Mouse (Mus musculus): ENCODE results near the gene Aloxe3. TPM values are rescaled to one million over a fixed set of nuclear protein-coding genes. Genes with fewer than 3 reads are reported as not detected.

The Aloxe3 gene
- polyA plus RNA-seq, 1 experiment from 2014 or later: 0.60 TPM

DNA sequence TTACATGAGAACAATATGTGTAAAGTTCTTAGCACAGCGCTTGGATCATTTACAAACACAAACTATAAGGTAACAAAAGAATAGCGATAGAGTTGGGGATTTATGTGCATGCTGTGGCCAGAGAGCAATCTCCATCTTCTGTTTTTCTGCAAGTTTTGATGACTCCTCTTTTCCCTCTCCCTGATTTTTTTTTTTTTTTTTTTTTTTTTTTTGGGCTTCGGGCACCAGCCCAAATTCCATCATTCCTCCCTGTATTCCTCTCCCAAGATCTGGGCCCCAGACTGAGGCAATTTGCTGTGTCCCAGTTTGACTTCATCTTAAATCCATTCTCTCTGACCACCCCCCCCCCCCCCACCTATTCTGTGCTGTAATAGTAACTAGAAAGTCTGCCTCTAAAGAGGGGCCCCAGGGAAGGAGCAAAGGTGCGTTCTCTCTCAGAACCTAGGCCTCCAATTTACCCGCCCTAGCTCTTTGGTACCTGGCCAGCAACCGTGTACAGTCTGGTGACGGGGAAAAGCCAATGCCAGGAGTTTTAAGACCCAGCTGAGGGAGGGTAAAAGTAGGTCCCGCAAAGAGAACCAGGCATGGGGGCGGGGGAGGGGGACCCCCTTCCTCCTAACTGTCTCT, 29.2 kb upstream of the Aloxe3 start:
- Histone ChIP-seq H3K27ac (peak overlapping the region; percentile 95), H3K9me3 (replicated peaks) (no peaks in the 10 kb centered on the region), H3K9ac (peak overlapping the region; percentile 62), H3K27me3 (no peaks in the 10 kb centered on the region), H3K36me3 (peaks cover 22% of the 10 kb centered on the region), H3K4me3 (replicated peaks) (peak overlapping the region; percentile 61), H3K4me1 (peaks cover 76% of the 10 kb centered on the region), H3K4me2 (peak overlapping the region; percentile 96)
- no peak for ATAC-seq (replicated peaks; ENCODE audit: low FRiP score)
- WGBS: 8% methylated on average over 9 of the region's 9 CpGs

GRCm38 (mm10) chr11:69096987-69097900, 28.5 kb upstream of the Aloxe3 start:
- 3% methylated on average over 29 of the region's 29 CpGs for WGBS
- no peaks in the 10 kb centered on the region for H3K9me3 ChIP-seq (replicated peaks)
- no peaks in the 10 kb centered on the region for H3K27me3 ChIP-seq
- peaks cover 23% of the 10 kb centered on the region for H3K36me3 ChIP-seq
- peak overlapping the region; percentile 25 for H3K9ac ChIP-seq
- peak overlapping the region; percentile 96 for H3K4me2 ChIP-seq
- peak overlapping the region; percentile 61 for H3K4me3 ChIP-seq (replicated peaks)
- H3K4me1 ChIP-seq: peaks cover 70% of the 10 kb centered on the region
- H3K27ac ChIP-seq: peak overlapping the region; percentile 95
- ATAC-seq (replicated peaks; ENCODE audit: low FRiP score): peak; percentile 46

GRCm38 (mm10) chr11:69098039-69098761, 27.5 kb upstream of the Aloxe3 start:
- Histone ChIP-seq H3K27ac (peak overlapping the region; percentile 95), H3K4me1 (peaks cover 66% of the 10 kb centered on the region), H3K9ac (peak overlapping the region; percentile 66; the same call in 1 of the 2 replicates), H3K9me3 (replicated peaks) (no peaks in the 10 kb centered on the region), H3K27me3 (no peaks in the 10 kb centered on the region), H3K4me2 (peak overlapping the region; percentile 96), H3K36me3 (peaks cover 26% of the 10 kb centered on the region), H3K4me3 (replicated peaks) (peak overlapping the region; percentile 61)
- WGBS: 14% methylated on average over 8 of the region's 8 CpGs
- ATAC-seq (replicated peaks; ENCODE audit: low FRiP score): no peak

DNA sequence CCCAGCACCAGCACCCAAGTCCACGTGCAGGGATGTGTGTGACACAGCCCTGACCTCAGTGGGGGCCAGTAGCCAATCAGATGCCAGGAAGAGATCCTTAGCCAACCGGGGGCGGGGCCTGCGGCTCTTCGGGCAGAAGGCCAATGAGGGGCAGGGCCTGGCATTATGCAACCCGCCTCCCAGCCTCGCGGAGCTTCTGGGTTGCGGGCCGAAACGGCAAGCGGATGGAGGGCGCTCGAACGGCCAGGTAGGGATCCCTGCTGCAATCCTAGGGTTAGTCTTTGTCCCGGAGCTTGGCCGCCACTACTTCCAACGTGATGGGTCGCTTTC, 27.0 kb upstream of the Aloxe3 start:
- Histone ChIP-seq H3K9ac (peak overlapping the region; percentile 66), H3K9me3 (replicated peaks) (no peaks in the 10 kb centered on the region), H3K36me3 (peaks cover 32% of the 10 kb centered on the region), H3K27ac (peak overlapping the region; percentile 95), H3K4me2 (peak overlapping the region; percentile 96), H3K27me3 (no peaks in the 10 kb centered on the region), H3K4me3 (replicated peaks) (peak overlapping the region; percentile 61), H3K4me1 (peaks cover 66% of the 10 kb centered on the region)
- WGBS: under 1% methylated on average over 18 of the region's 19 CpGs
- ATAC-seq (replicated peaks; ENCODE audit: low FRiP score): peak; percentile 15

- ATAC-seq (replicated peaks; ENCODE audit: low FRiP score): no peak
- H3K4me2 ChIP-seq: peak overlapping the region; percentile 96
- under 1% methylated on average over 22 of the region's 22 CpGs for WGBS
- H3K9ac ChIP-seq: peak overlapping the region; percentile 66
- peaks cover 61% of the 10 kb centered on the region for H3K4me1 ChIP-seq
- peaks cover 38% of the 10 kb centered on the region for H3K36me3 ChIP-seq
- H3K27ac ChIP-seq: peak overlapping the region; percentile 95
- peak overlapping the region; percentile 61 for H3K4me3 ChIP-seq (replicated peaks)
- no peaks in the 10 kb centered on the region for H3K27me3 ChIP-seq
- H3K9me3 ChIP-seq (replicated peaks): no peaks in the 10 kb centered on the region
These were observed 26.4 kb upstream of the Aloxe3 start for GRCm38 (mm10) chr11:69099177-69099914.

GRCm38 (mm10) chr11:69099915-69100345, 25.8 kb upstream of the Aloxe3 start:
- Histone ChIP-seq H3K36me3 (peaks cover 44% of the 10 kb centered on the region), H3K27me3 (no peaks in the 10 kb centered on the region), H3K9me3 (replicated peaks) (no peaks in the 10 kb centered on the region), H3K9ac (peak overlapping the region; percentile 66), H3K4me2 (peak overlapping the region; percentile 96), H3K4me3 (replicated peaks) (peak overlapping the region; percentile 61), H3K4me1 (peaks cover 58% of the 10 kb centered on the region), H3K27ac (peak overlapping the region; percentile 95)
- peak; percentile 38 for ATAC-seq (replicated peaks; ENCODE audit: low FRiP score)
- WGBS: 1% methylated on average over 23 of the region's 23 CpGs

DNA sequence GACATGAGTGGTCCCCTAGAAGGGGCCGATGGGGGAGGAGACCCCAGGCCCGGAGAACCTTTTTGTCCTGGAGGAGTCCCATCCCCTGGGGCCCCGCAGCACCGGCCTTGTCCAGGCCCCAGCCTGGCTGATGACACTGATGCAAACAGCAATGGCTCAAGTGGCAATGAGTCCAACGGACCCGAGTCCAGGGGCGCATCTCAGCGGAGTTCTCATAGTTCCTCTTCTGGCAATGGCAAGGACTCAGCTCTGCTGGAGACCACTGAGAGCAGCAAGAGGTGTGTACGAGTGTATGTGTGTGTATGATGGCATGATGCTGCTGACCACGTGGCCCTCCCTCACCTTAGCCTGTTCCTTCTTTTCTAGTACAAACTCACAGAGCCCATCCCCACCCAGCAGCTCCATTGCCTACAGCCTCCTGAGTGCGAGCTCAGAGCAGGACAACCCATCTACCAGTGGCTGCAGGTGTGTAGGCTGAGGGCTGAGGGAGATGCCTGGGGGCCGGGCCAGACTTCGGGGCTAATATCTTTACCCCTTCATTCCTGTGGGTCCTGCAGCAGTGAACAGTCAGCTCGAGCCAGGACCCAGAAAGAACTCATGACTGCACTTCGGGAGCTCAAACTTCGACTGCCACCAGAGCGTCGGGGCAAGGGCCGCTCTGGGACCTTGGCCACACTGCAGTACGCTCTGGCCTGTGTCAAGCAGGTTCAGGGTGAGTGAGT, 24.9 kb upstream of the Aloxe3 start:
- peak overlapping the region; percentile 96 for H3K4me2 ChIP-seq
- peak overlapping the region; percentile 66; the same call in 1 of the 2 replicates for H3K9ac ChIP-seq
- H3K27me3 ChIP-seq: no peaks in the 10 kb centered on the region
- no peaks in the 10 kb centered on the region for H3K9me3 ChIP-seq (replicated peaks)
- peaks cover 52% of the 10 kb centered on the region for H3K36me3 ChIP-seq
- WGBS: 91% methylated on average over 20 of the region's 20 CpGs
- no peak for ATAC-seq (replicated peaks; ENCODE audit: low FRiP score)
- peaks cover 52% of the 10 kb centered on the region for H3K4me1 ChIP-seq
- peak overlapping the region; percentile 95; the same call in 1 of the 2 replicates for H3K27ac ChIP-seq
- H3K4me3 ChIP-seq (replicated peaks): peak overlapping the region; percentile 61

DNA sequence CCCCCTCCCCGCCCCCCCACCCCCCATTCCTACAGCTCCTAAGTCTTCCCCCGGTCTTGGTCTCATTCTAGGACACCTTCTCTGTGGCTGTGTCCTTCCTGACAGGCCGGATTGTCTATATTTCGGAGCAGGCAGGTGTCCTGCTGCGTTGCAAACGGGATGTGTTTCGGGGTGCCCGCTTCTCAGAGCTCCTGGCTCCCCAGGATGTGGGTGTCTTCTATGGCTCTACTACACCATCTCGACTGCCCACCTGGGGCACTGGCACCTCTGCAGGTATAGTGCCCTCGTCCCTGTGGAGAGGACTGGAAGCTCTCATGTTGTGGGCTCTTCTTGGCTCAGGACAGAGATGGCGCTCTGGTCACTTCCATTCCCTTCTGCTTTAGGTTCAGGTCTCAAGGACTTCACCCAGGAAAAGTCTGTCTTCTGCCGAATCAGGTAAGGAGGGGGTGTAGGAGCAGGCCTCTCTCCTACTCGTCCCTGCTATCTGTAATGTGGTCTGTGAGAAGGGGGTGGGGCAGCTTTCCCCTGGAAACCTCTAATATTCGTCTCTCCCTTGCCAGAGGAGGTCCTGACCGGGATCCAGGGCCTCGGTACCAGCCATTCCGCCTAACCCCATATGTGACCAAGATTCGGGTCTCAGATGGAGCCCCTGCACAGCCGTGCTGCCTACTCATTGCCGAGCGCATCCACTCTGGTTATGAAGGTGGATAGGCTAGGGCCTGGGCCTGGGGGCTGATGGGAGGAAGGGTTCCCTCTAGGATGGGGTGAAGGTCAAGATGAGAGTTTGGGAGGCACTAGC, 23.9 kb upstream of the Aloxe3 start:
- Histone ChIP-seq H3K27ac (no peak overlapping the region), H3K9ac (no peak overlapping the region), H3K9me3 (replicated peaks) (no peaks in the 10 kb centered on the region), H3K4me2 (no peak overlapping the region), H3K27me3 (no peaks in the 10 kb centered on the region), H3K4me3 (replicated peaks) (no peak overlapping the region), H3K4me1 (peaks cover 42% of the 10 kb centered on the region), H3K36me3 (peaks cover 62% of the 10 kb centered on the region)
- WGBS: 89% methylated on average over 21 of the region's 21 CpGs
- no peak for ATAC-seq (replicated peaks; ENCODE audit: low FRiP score)

- H3K36me3 ChIP-seq: peaks cover 68% of the 10 kb centered on the region
- H3K4me1 ChIP-seq: peaks cover 36% of the 10 kb centered on the region
- H3K27me3 ChIP-seq: no peaks in the 10 kb centered on the region
- H3K4me2 ChIP-seq: no peak overlapping the region
- H3K9me3 ChIP-seq (replicated peaks): no peaks in the 10 kb centered on the region
- H3K9ac ChIP-seq: no peak overlapping the region
- no peak overlapping the region for H3K4me3 ChIP-seq (replicated peaks)
- no peak for ATAC-seq (replicated peaks; ENCODE audit: low FRiP score)
- H3K27ac ChIP-seq: no peak overlapping the region
- WGBS: 95% methylated on average over 7 of the region's 7 CpGs
These were observed 23.3 kb upstream of the Aloxe3 start for GRCm38 (mm10) chr11:69102403-69102725.

GRCm38 (mm10) chr11:69103121-69103520, 22.6 kb upstream of the Aloxe3 start:
- Histone ChIP-seq H3K4me3 (replicated peaks) (no peak overlapping the region), H3K9me3 (replicated peaks) (no peaks in the 10 kb centered on the region), H3K9ac (no peak overlapping the region), H3K4me2 (no peak overlapping the region), H3K27me3 (no peaks in the 10 kb centered on the region), H3K27ac (no peak overlapping the region), H3K36me3 (peaks cover 76% of the 10 kb centered on the region), H3K4me1 (peaks cover 28% of the 10 kb centered on the region)
- no peak for ATAC-seq (replicated peaks; ENCODE audit: low FRiP score)
- 95% methylated on average over 14 of the region's 14 CpGs for WGBS

Measured in kidney, embryonic 15.5 days (tissue).